Mouse (Mus musculus): ENCODE data around the gene Gm4952.

GRCm38 (mm10) chr19:12598674-12599073 is 1.1 kb upstream of the Gm4952 start:
- TF ChIP-seq GATA1 (IDR thresholded peaks at IDR 0.05; ENCODE audit: borderline replicate concordance, low read length): no peak
- TF ChIP-seq FLI1 (IDR thresholded peaks at IDR 0.05; ENCODE audit: low read length): no peak
